Mouse (Mus musculus): ENCODE results near the gene Xrcc1.
"Not testable (repeated sequence)": the region's sequence is repeated elsewhere in the genome, so short reads cannot be mapped to it uniquely, and the experiment has no call there.

- TF ChIP-seq POLR2A (IDR thresholded peaks at IDR 0.05; ENCODE audit: low read depth, low read length); CTCF (IDR thresholded peaks at IDR 0.05; ENCODE audit: borderline replicate concordance, insufficient read depth, low read length): not testable (repeated sequence)
Measured at GRCm38 (mm10) chr7:24618374-24618773, 72.3 kb downstream of the Xrcc1 start.

Data from embryonic fibroblast, embryonic 13.5 days (primary cell).